Mouse (Mus musculus) bone marrow, adult 2 months (tissue): ENCODE results near the gene Ccdc12. TPM values are rescaled to one million over a fixed set of nuclear protein-coding genes. Genes with fewer than 3 reads are reported as not detected.

Experiments used
- H3K27ac ChIP-seq: fragments of 200-500 bp; 2 replicates; pipeline ENCODE4 v1.5.1; 2012; ENCODE audit warnings: low read depth, mild to moderate bottlenecking, control low read depth, inconsistent platforms, low read length; ENCODE audit not compliant: control insufficient read depth, poor library complexity, insufficient read depth
- H3K4me1 ChIP-seq: fragments of 200-500 bp; 2 replicates; pipeline ENCODE4 v1.6.1; 2011; ENCODE audit warnings: low read length; ENCODE audit not compliant: control insufficient read depth, insufficient read depth
- H3K4me3 ChIP-seq: fragments of 200-500 bp; replicated peaks from 2 replicates; pipeline ENCODE3; 2011; ENCODE audit warnings: mild to moderate bottlenecking, low read depth, low read length, control low read depth; ENCODE audit not compliant: control insufficient read depth
- CTCF ChIP-seq: fragments of 200-500 bp; IDR thresholded peaks from 2 replicates; pipeline ENCODE4 v1.5.1; 2011; ENCODE audit warnings: low read length, control low read depth; ENCODE audit not compliant: control insufficient read depth, insufficient read depth
- POLR2A ChIP-seq: fragments of 200-500 bp; IDR thresholded peaks from 2 replicates; pipeline ENCODE4 v1.6.1; 2011; ENCODE audit warnings: low read depth, mild to moderate bottlenecking, control low read depth, low read length, borderline replicate concordance; ENCODE audit not compliant: control insufficient read depth
- WGBS: fragments of 180-500 bp; shearing (Covaris S2); methylation state at CpG from one replicate; pipeline ENCODE4 v1.1.7; 2018; 5-methylcytosine and 5-hydroxymethylcytosine counted together
- polyA plus RNA-seq: library from polyadenylated mRNA; stranded (reverse); fragments of >200 nt; gene quantifications from 2 replicates; pipeline ENCODE4 v1.2.4, GENCODE M21; 2011; ENCODE audit warnings: low replicate concordance; ENCODE audit not compliant: missing spikeins, insufficient read depth, insufficient read length

Ccdc12 gene
- polyA plus RNA-seq, 1 experiment: 168 TPM

DNA sequence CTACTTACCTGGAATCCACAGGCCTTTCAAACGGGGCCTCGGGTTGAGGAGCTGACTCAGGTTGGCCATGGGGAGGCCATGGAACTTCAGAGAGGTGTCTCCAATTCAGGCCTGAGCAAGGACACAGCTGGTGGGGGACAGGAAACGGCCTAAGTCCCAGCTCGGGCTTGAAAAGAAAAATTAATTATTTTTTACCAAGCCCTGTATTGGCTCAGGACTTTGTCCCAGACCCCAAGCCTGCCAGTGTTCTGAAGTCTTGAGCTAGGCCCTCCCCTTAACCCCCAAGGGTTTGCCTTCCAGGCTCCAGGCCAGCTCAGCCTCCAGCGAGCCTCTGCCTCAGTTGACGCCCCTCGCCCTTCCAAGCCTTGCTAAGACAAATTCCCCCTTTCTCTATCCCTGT is 90.7 kb downstream of the Ccdc12 start, which contains the start of gene Pth1r:
TSS of gene Pth1r (minus strand) at position 185 of the 400 bp plus-strand sequence.
- whole genome bisulfite sequencing: 80% methylated on average over 7 of the region's 7 CpGs
- H3K4me1 ChIP-seq: no peaks in the 10 kb centered on the region
- H3K27ac ChIP-seq: no peak within 1 kb of the TSS; the same call in 1 of the 2 replicates
- H3K4me3 ChIP-seq: no peak within 1 kb of the TSS
- no peak for TF ChIP-seq CTCF
- TF ChIP-seq POLR2A: no peak

DNA sequence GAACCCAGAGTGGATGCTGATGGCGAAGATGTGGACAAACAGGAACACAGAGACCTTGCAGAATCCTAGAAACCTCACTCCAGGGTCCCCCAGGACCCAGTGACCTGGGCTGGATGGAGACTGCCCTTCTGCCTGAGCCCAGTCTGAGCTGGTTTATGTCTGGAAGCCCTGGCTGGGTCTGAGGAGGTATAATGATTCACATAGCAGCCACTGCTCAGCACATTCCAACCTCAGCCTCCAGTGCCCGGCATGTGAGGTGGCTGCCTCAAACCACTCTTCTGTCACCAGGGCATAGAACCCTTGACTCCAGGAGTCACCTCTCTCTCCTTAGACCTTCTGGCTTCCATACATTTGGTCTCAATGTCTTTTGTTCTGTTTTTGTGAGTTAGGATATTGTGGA is 92.1 kb downstream of the Ccdc12 start:
- Histone ChIP-seq H3K27ac (no peak overlapping the region), H3K4me1 (no peaks in the 10 kb centered on the region), H3K4me3 (no peak overlapping the region)
- 86% methylated on average over 2 of the region's 2 CpGs for WGBS
- TF ChIP-seq CTCF: no peak
- TF ChIP-seq POLR2A: no peak

DNA sequence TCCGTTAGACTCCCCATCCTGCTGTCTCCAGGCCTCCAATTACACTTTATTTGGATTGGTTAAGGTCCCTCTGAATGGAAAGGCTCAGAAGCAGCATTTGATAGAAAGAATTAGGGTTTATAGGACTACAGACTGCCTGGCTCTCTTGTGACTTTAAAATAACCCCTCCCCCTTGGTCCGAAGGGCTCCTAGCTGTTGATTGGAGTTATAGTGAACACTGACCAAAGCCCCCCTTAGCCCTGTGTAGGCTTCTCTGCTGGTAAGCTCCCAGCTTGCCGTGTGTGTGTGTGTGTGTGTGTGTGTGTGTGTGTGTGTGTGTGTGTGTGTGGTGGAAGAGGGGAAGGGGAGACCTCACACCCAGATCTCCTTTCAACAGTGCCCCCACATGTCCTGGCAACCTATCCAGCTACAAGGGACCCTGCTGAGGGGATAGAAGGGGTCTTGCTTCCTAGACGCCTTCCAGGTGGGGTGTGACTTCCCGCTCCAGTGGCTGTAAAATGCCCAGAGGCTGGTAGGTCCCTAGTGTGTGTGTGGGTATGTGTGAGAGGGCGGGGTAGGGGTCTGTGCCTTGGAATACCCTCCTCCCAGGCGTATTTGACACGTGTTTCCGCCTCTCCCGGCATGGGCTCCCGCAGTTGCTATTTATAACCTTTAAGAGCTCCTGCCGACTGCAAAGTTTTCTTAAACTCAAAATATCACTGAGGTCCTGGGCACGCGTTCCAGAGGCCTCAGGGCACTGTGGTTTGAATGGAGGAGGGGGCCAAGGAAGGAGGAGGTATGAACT is 94.3 kb downstream of the Ccdc12 start:
- WGBS: 44% methylated on average over 14 of the region's 14 CpGs
- no peaks in the 10 kb centered on the region for H3K4me1 ChIP-seq
- H3K27ac ChIP-seq: no peak overlapping the region
- TF ChIP-seq CTCF (no peak), POLR2A (no peak)
- no peak overlapping the region for H3K4me3 ChIP-seq

DNA sequence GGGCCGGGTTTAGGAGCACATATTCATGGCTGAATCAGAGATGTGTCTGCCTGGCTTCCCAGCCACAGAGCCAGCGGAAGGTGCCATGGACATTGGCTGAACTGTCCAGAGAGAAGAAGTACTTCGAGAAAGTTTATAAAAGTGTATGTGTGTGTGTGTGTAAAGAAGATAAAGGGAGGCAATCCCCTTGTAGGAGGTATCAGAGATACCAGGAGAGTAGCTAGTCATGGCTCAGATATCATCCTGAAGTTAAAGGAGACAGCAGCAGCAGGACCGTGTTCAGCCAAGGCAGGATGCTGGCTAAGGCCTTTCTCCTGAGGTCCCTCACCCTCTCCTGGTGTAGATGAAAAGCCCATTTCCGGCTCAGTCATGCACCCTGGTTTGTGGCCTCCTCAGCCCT is 95.1 kb downstream of the Ccdc12 start:
- TF ChIP-seq POLR2A: no peak
- no peak for TF ChIP-seq CTCF
- H3K4me3 ChIP-seq: no peak overlapping the region
- H3K27ac ChIP-seq: no peak overlapping the region
- WGBS: 60% methylated on average over 5 of the region's 5 CpGs
- no peaks in the 10 kb centered on the region; the same call in 1 of the 2 replicates for H3K4me1 ChIP-seq

- Histone ChIP-seq H3K4me3 (no peak overlapping the region), H3K4me1 (no peaks in the 10 kb centered on the region; the same call in 1 of the 2 replicates), H3K27ac (no peak overlapping the region)
- WGBS: 83% methylated on average over 4 of the region's 4 CpGs
- TF ChIP-seq CTCF (no peak), POLR2A (no peak)
Observed at GRCm38 (mm10) chr9:110752917-110753435, 96.7 kb downstream of the Ccdc12 start.

GRCm38 (mm10) chr9:110753773-110754172 is 97.5 kb downstream of the Ccdc12 start:
- TF ChIP-seq POLR2A (no peak), CTCF (no peak)
- Histone ChIP-seq H3K4me1 (no peaks in the 10 kb centered on the region; the same call in 1 of the 2 replicates), H3K4me3 (no peak overlapping the region), H3K27ac (no peak overlapping the region)
- 89% methylated on average over 4 of the region's 4 CpGs for WGBS

DNA sequence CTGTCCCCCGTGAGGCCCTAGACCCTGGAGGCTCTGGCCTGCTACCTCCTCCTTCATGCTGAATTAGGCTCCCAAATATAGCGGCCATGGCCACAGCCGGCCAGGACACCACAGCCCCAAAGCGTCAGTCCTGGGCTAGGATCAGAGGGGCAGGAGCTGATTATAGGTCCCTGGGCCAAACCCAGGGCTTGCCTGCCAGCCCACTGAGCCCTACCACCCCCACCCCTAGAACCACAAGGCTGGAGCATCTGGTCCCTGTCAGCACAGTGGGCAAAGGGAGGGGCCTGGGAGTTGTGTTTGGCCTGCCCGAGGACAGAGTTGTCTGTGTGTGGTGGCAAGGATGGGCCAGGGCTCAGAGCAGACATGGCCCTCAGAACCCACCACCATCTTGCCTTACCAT is 101.5 kb downstream of the Ccdc12 start:
- Histone ChIP-seq H3K4me3 (no peak overlapping the region), H3K4me1 (no peaks in the 10 kb centered on the region; the same call in 1 of the 2 replicates), H3K27ac (no peak overlapping the region)
- TF ChIP-seq POLR2A: no peak
- no peak for TF ChIP-seq CTCF
- WGBS: 79% methylated on average over 5 of the region's 5 CpGs

DNA sequence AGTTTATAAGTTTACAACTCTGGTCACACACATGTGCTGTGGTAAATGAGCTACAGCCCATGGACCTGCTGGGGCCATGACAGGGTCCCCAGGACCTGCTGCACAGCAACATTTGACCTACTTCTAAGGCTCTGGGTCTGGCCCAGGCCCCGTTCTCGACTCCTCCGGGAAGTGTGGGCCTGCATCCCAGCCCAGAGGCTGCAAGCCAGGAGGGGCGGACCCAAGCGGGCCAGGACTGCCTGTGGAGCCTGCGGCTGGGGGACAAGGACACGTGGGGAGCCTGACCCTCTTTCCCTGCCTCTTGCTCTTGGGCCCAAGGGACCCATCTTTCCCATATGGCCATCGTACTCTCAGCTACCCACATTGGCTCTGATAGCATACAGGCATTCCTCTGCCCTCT is 102.3 kb downstream of the Ccdc12 start:
- Histone ChIP-seq H3K27ac (0 out of 2 replicates have a peak overlapping the region, but pooled peaks have one; percentile 7), H3K4me1 (no peaks in the 10 kb centered on the region; the same call in 1 of the 2 replicates)
- 69% methylated on average over 8 of the region's 8 CpGs for WGBS

More for the DNA sequence above, 102.3 kb downstream of the Ccdc12 start:
- no peak for TF ChIP-seq POLR2A
- TF ChIP-seq CTCF: no peak
- no peak overlapping the region for H3K4me3 ChIP-seq
